Mouse (Mus musculus): ENCODE data around the gene Nrg4. TPM values are rescaled to one million over a fixed set of nuclear protein-coding genes. Genes with fewer than 3 reads are reported as not detected.

Nrg4 gene
- 9.9 TPM for polyA plus RNA-seq (2014; fragmentation: Illumina TruSeq; extraction: RNeasy Lipid Tissue Mini Kit (QIAGEN cat#74804); ENCODE audit: low replicate concordance)

DNA sequence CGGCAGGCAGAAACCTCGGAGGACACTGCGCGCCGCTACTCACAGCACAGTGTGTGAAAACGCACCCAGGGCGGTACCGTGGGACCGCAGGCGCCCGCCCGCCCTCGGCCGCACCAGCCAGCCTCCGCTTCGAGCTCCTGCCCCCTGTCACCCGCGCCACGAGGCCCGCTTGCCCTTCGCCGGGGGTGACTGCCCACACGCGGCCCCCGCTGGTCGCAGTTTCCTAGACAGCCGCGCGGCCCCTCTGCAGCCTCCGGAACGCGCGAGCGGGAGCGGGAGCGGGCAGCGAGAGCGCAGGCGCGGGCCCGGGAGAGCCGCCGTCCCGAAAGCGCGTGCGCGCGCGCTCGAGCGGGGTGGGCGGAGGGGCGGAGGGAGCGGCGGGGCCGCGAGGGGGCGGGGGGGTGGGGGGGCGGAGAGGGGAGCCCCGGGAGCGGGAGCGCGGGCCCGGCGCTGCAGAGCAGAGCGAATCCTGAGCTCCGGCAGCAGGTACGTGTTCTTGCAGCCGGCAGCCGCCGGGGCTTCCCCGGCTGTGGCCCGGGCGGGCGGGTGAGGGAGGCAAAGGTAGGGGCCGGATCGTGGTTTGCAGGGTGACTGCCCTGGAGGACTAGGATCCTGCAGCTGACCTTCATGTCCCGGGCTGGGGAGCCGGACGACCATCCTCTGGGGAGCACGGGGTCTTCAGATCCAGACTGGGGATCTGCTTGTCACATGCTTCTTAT is at the start of gene Nrg4, which contains the start of gene Tmem266:
TSS of gene Nrg4 (minus strand) at position 330 of the 719 bp plus-strand sequence.
TSS of gene Tmem266 (plus strand) at position 399 of the 719 bp plus-strand sequence.

DNA sequence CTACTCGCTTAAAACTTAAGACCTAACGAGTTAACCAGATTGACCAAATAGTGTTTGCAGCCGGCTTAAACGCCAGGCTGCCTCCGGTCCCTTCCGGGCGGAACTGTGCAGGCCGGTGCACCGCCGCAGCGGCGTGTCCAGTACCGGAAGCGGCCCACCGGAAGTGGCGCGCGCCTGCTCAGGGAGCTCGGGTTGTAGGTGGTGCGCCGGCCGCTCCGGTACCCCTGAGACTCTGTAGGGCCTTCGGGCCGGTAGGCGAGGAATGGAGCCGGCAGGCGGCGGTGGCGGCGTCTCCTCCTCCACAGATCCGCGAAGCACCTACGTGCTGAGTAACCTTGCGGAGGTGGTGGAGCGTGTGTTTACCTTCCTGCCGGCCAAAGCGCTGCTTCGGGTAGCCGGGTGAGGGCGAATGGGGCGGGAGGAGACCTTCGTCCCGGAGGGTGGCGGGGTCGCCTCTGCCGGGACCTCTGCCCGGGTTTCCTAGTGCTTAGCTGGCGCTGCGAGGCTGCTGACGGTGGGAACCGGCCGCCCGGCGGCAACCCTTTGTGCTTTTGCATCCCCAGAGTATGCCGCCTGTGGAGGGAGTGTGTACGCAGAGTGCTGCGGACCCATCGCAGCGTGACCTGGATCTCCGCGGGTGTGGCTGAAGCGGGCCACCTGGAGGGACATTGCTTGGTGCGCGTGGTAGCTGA is 117.7 kb downstream of the Nrg4 start, which contains the start of gene Fbxo22:
TSS of gene Fbxo22 (plus strand) at position 136 of the 692 bp plus-strand sequence.

Other genes starting within 250 kb of the Nrg4 start
- gene Ube2q2, start 178.0 kb downstream of the Nrg4 start, polyA plus RNA-seq (2014; fragmentation: Illumina TruSeq; extraction: RNeasy Lipid Tissue Mini Kit (QIAGEN cat#74804); ENCODE audit: low replicate concordance) = 68.0 TPM
- gene Fbxo22, start 117.9 kb downstream of the Nrg4 start, polyA plus RNA-seq (2014; fragmentation: Illumina TruSeq; extraction: RNeasy Lipid Tissue Mini Kit (QIAGEN cat#74804); ENCODE audit: low replicate concordance) = 74.0 TPM
- gene Tmem266, start 69 bp upstream of the Nrg4 start, polyA plus RNA-seq (2014; fragmentation: Illumina TruSeq; extraction: RNeasy Lipid Tissue Mini Kit (QIAGEN cat#74804); ENCODE audit: low replicate concordance) = not detected
- 439 TPM for gene Etfa, start 185.4 kb upstream of the Nrg4 start, polyA plus RNA-seq (2014; fragmentation: Illumina TruSeq; extraction: RNeasy Lipid Tissue Mini Kit (QIAGEN cat#74804); ENCODE audit: low replicate concordance)
- gene Isl2, start 211.8 kb upstream of the Nrg4 start, polyA plus RNA-seq (2014; fragmentation: Illumina TruSeq; extraction: RNeasy Lipid Tissue Mini Kit (QIAGEN cat#74804); ENCODE audit: low replicate concordance) = not detected